Mouse (Mus musculus): ENCODE data around the gene Ibsp. TPM values are rescaled to one million over a fixed set of nuclear protein-coding genes. Genes with fewer than 3 reads are reported as not detected.

Gene Ibsp
- polyA plus RNA-seq, 1 experiment, result not detected

GRCm38 (mm10) chr5:104344526-104345240 is 45.7 kb downstream of the Ibsp start:
- H3K4me3 ChIP-seq (ENCODE audit: insufficient read depth, poor library complexity, severe bottlenecking), result no peak overlapping the region
- H3K79me2 ChIP-seq (ENCODE audit: control insufficient read depth, insufficient read depth), result no peaks in the 10 kb centered on the region
- no peaks in the 10 kb centered on the region for H3K79me3 ChIP-seq (ENCODE audit: low read depth)
- TF ChIP-seq MAX (IDR thresholded peaks at IDR 0.05) (peak; percentile 41), FOSL1 (IDR thresholded peaks at IDR 0.05; ENCODE audit: insufficient read depth, low read length, poor library complexity, severe bottlenecking) (no peak), CTCF (IDR thresholded peaks at IDR 0.05; ENCODE audit: control insufficient read depth, insufficient read depth, insufficient read length) (no peak), USF1 (IDR thresholded peaks at IDR 0.05; ENCODE audit: low read depth) (peak; percentile 22)
- no peak overlapping the region for H3ac ChIP-seq (ENCODE audit: control insufficient read depth, insufficient read length, low read depth)
- H3K27me3 ChIP-seq (ENCODE audit: control insufficient read depth, insufficient read depth, insufficient read length), result no peaks in the 10 kb centered on the region
- no peaks in the 10 kb centered on the region for H3K36me3 ChIP-seq (ENCODE audit: control insufficient read depth, insufficient read depth)

- Histone ChIP-seq H3K79me3 (ENCODE audit: low read depth) (no peaks in the 10 kb centered on the region), H3K27me3 (ENCODE audit: control insufficient read depth, insufficient read depth, insufficient read length) (no peaks in the 10 kb centered on the region), H3K79me2 (ENCODE audit: control insufficient read depth, insufficient read depth) (no peaks in the 10 kb centered on the region), H3K36me3 (ENCODE audit: control insufficient read depth, insufficient read depth) (no peaks in the 10 kb centered on the region), H3ac (ENCODE audit: control insufficient read depth, insufficient read length, low read depth) (no peak overlapping the region), H3K4me3 (ENCODE audit: insufficient read depth, poor library complexity, severe bottlenecking) (no peak overlapping the region)
- TF ChIP-seq CTCF (IDR thresholded peaks at IDR 0.05; ENCODE audit: control insufficient read depth, insufficient read depth, insufficient read length), result no peak
Measured at GRCm38 (mm10) chr5:104345241-104345630, 46.3 kb downstream of the Ibsp start.

GRCm38 (mm10) chr5:104351041-104351440 is 52.1 kb downstream of the Ibsp start:
- H3K27me3 ChIP-seq (ENCODE audit: control insufficient read depth, insufficient read depth, insufficient read length), result no peaks in the 10 kb centered on the region
- TF ChIP-seq MYOG (IDR thresholded peaks at IDR 0.05; ENCODE audit: control insufficient read depth, extremely low read depth, insufficient read length) (no peak), USF1 (IDR thresholded peaks at IDR 0.05; ENCODE audit: low read depth) (no peak), MAX (IDR thresholded peaks at IDR 0.05) (no peak), MYOD1 (IDR thresholded peaks at IDR 0.05; ENCODE audit: control insufficient read depth, insufficient read length, low read depth) (no peak), FOSL1 (IDR thresholded peaks at IDR 0.05; ENCODE audit: insufficient read depth, low read length, poor library complexity, severe bottlenecking) (no peak), CEBPB (IDR thresholded peaks at IDR 0.05; ENCODE audit: low read depth) (no peak), CTCF (IDR thresholded peaks at IDR 0.05; ENCODE audit: control insufficient read depth, insufficient read depth, insufficient read length) (no peak)
- H3K4me3 ChIP-seq (ENCODE audit: insufficient read depth, poor library complexity, severe bottlenecking), result no peak overlapping the region
- no peaks in the 10 kb centered on the region for H3K36me3 ChIP-seq (ENCODE audit: control insufficient read depth, insufficient read depth)
- H3K79me2 ChIP-seq (ENCODE audit: control insufficient read depth, insufficient read depth), result no peaks in the 10 kb centered on the region
- no peaks in the 10 kb centered on the region for H3K79me3 ChIP-seq (ENCODE audit: low read depth)
- no peak overlapping the region for H3ac ChIP-seq (ENCODE audit: control insufficient read depth, insufficient read length, low read depth)

GRCm38 (mm10) chr5:104351874-104352273 is 52.9 kb downstream of the Ibsp start:
- H3K4me3 ChIP-seq (ENCODE audit: insufficient read depth, poor library complexity, severe bottlenecking), result no peak overlapping the region
- no peaks in the 10 kb centered on the region for H3K79me2 ChIP-seq (ENCODE audit: control insufficient read depth, insufficient read depth)
- no peak for TF ChIP-seq MYOD1 (IDR thresholded peaks at IDR 0.05; ENCODE audit: control insufficient read depth, insufficient read length, low read depth)
- no peak for TF ChIP-seq FOSL1 (IDR thresholded peaks at IDR 0.05; ENCODE audit: insufficient read depth, low read length, poor library complexity, severe bottlenecking)
- TF ChIP-seq CTCF (IDR thresholded peaks at IDR 0.05; ENCODE audit: control insufficient read depth, insufficient read depth, insufficient read length), result no peak
- TF ChIP-seq MYOG (IDR thresholded peaks at IDR 0.05; ENCODE audit: control insufficient read depth, extremely low read depth, insufficient read length), result no peak
- TF ChIP-seq CEBPB (IDR thresholded peaks at IDR 0.05; ENCODE audit: low read depth), result no peak
- TF ChIP-seq MAX (IDR thresholded peaks at IDR 0.05), result no peak
- TF ChIP-seq USF1 (IDR thresholded peaks at IDR 0.05; ENCODE audit: low read depth), result no peak
- H3K36me3 ChIP-seq (ENCODE audit: control insufficient read depth, insufficient read depth), result no peaks in the 10 kb centered on the region
- no peak overlapping the region for H3ac ChIP-seq (ENCODE audit: control insufficient read depth, insufficient read length, low read depth)
- no peaks in the 10 kb centered on the region for H3K27me3 ChIP-seq (ENCODE audit: control insufficient read depth, insufficient read depth, insufficient read length)
- no peaks in the 10 kb centered on the region for H3K79me3 ChIP-seq (ENCODE audit: low read depth)

GRCm38 (mm10) chr5:104357575-104357974 is 58.6 kb downstream of the Ibsp start:
- H3K36me3 ChIP-seq (ENCODE audit: control insufficient read depth, insufficient read depth), result no peaks in the 10 kb centered on the region
- TF ChIP-seq CEBPB (IDR thresholded peaks at IDR 0.05; ENCODE audit: low read depth) (no peak), MAX (IDR thresholded peaks at IDR 0.05) (no peak), CTCF (IDR thresholded peaks at IDR 0.05; ENCODE audit: control insufficient read depth, insufficient read depth, insufficient read length) (no peak), USF1 (IDR thresholded peaks at IDR 0.05; ENCODE audit: low read depth) (no peak), MYOD1 (IDR thresholded peaks at IDR 0.05; ENCODE audit: control insufficient read depth, insufficient read length, low read depth) (no peak)
- H3K79me2 ChIP-seq (ENCODE audit: control insufficient read depth, insufficient read depth), result no peaks in the 10 kb centered on the region
- no peak overlapping the region for H3K4me3 ChIP-seq (ENCODE audit: insufficient read depth, poor library complexity, severe bottlenecking)
- no peak overlapping the region for H3ac ChIP-seq (ENCODE audit: control insufficient read depth, insufficient read length, low read depth)
- no peaks in the 10 kb centered on the region for H3K27me3 ChIP-seq (ENCODE audit: control insufficient read depth, insufficient read depth, insufficient read length)
- H3K79me3 ChIP-seq (ENCODE audit: low read depth), result no peaks in the 10 kb centered on the region

- Histone ChIP-seq H3K27me3 (ENCODE audit: control insufficient read depth, insufficient read depth, insufficient read length) (no peaks in the 10 kb centered on the region), H3ac (ENCODE audit: control insufficient read depth, insufficient read length, low read depth) (no peak overlapping the region), H3K79me2 (ENCODE audit: control insufficient read depth, insufficient read depth) (no peaks in the 10 kb centered on the region), H3K4me3 (ENCODE audit: insufficient read depth, poor library complexity, severe bottlenecking) (no peak overlapping the region), H3K36me3 (ENCODE audit: control insufficient read depth, insufficient read depth) (no peaks in the 10 kb centered on the region), H3K79me3 (ENCODE audit: low read depth) (no peaks in the 10 kb centered on the region)
- TF ChIP-seq FOSL1 (IDR thresholded peaks at IDR 0.05; ENCODE audit: insufficient read depth, low read length, poor library complexity, severe bottlenecking) (no peak), CTCF (IDR thresholded peaks at IDR 0.05; ENCODE audit: control insufficient read depth, insufficient read depth, insufficient read length) (no peak), MYOG (IDR thresholded peaks at IDR 0.05; ENCODE audit: control insufficient read depth, extremely low read depth, insufficient read length) (no peak), MYOD1 (IDR thresholded peaks at IDR 0.05; ENCODE audit: control insufficient read depth, insufficient read length, low read depth) (no peak), USF1 (IDR thresholded peaks at IDR 0.05; ENCODE audit: low read depth) (no peak), MAX (IDR thresholded peaks at IDR 0.05) (no peak), CEBPB (IDR thresholded peaks at IDR 0.05; ENCODE audit: low read depth) (no peak)
Measured at GRCm38 (mm10) chr5:104358592-104358991, 59.6 kb downstream of the Ibsp start.
